Mouse (Mus musculus): ENCODE data around the gene Olfr678. TPM values are rescaled to one million over a fixed set of nuclear protein-coding genes. Genes with fewer than 3 reads are reported as not detected.
"Not testable (repeated sequence)": the region's sequence is repeated elsewhere in the genome, so short reads cannot be mapped to it uniquely, and the experiment has no call there.

The Olfr678 gene
- polyA plus RNA-seq (2012; rRNA removed), result not detected in 2 replicates

GRCm38 (mm10) chr7:105064175-105064574 lies at the start of gene Olfr678:
Olfr678 (plus strand) TSS chr7:105064475.
- H3K27ac ChIP-seq (ENCODE audit: insufficient read depth, low read length), result no peak within 1 kb of the TSS
- H3K4me1 ChIP-seq (ENCODE audit: control insufficient read depth, insufficient read depth, low read length), result no peaks in the 10 kb centered on the region
- H3K4me3 ChIP-seq (ENCODE audit: insufficient read depth, low read length), result no peak within 1 kb of the TSS
- TF ChIP-seq CTCF (IDR thresholded peaks at IDR 0.05; ENCODE audit: extremely low read depth, insufficient read depth, low read length) (no peak), POLR2A (IDR thresholded peaks at IDR 0.05; ENCODE audit: extremely low read depth, insufficient read depth, low read length) (no peak)

- no peak overlapping the region for H3K27ac ChIP-seq (ENCODE audit: insufficient read depth, low read length)
- TF ChIP-seq POLR2A (IDR thresholded peaks at IDR 0.05; ENCODE audit: extremely low read depth, insufficient read depth, low read length) (no peak), CTCF (IDR thresholded peaks at IDR 0.05; ENCODE audit: extremely low read depth, insufficient read depth, low read length) (no peak; the same call in 1 of the 2 replicates)
- no peaks in the 10 kb centered on the region for H3K4me1 ChIP-seq (ENCODE audit: control insufficient read depth, insufficient read depth, low read length)
- no peak overlapping the region for H3K4me3 ChIP-seq (ENCODE audit: insufficient read depth, low read length)
Observed at GRCm38 (mm10) chr7:105022530-105022929, 41.7 kb upstream of the Olfr678 start.

GRCm38 (mm10) chr7:105028360-105028759 lies 35.9 kb upstream of the Olfr678 start, which contains the start of gene Olfr675:
Olfr675 (minus strand) TSS chr7:105028460.
- no peak for TF ChIP-seq CTCF (IDR thresholded peaks at IDR 0.05; ENCODE audit: extremely low read depth, insufficient read depth, low read length)
- no peak for TF ChIP-seq POLR2A (IDR thresholded peaks at IDR 0.05; ENCODE audit: extremely low read depth, insufficient read depth, low read length)
- no peak within 1 kb of the TSS for H3K27ac ChIP-seq (ENCODE audit: insufficient read depth, low read length)
- H3K4me3 ChIP-seq (ENCODE audit: insufficient read depth, low read length), result no peak within 1 kb of the TSS

GRCm38 (mm10) chr7:105032398-105032797 lies 31.9 kb upstream of the Olfr678 start, which contains the start of gene Olfr676:
Olfr676 (plus strand) TSS chr7:105032698.
- Histone ChIP-seq H3K27ac (ENCODE audit: insufficient read depth, low read length) (no peak within 1 kb of the TSS), H3K4me3 (ENCODE audit: insufficient read depth, low read length) (no peak within 1 kb of the TSS), H3K4me1 (ENCODE audit: control insufficient read depth, insufficient read depth, low read length) (no peaks in the 10 kb centered on the region)
- TF ChIP-seq POLR2A (IDR thresholded peaks at IDR 0.05; ENCODE audit: extremely low read depth, insufficient read depth, low read length) (no peak), CTCF (IDR thresholded peaks at IDR 0.05; ENCODE audit: extremely low read depth, insufficient read depth, low read length) (no peak)

More at GRCm38 (mm10) chr7:105028360-105028759, 35.9 kb upstream of the Olfr678 start, which contains the start of gene Olfr675:
- H3K4me1 ChIP-seq (ENCODE audit: control insufficient read depth, insufficient read depth, low read length), result no peaks in the 10 kb centered on the region

- not testable (repeated sequence) for H3K4me3 ChIP-seq (ENCODE audit: insufficient read depth, low read length); H3K4me1 ChIP-seq (ENCODE audit: control insufficient read depth, insufficient read depth, low read length); H3K27ac ChIP-seq (ENCODE audit: insufficient read depth, low read length)
Observed at GRCm38 (mm10) chr7:105033836-105034235, 30.4 kb upstream of the Olfr678 start.

- Histone ChIP-seq H3K27ac (ENCODE audit: insufficient read depth, low read length) (no peak overlapping the region), H3K4me3 (ENCODE audit: insufficient read depth, low read length) (no peak overlapping the region), H3K4me1 (ENCODE audit: control insufficient read depth, insufficient read depth, low read length) (no peaks in the 10 kb centered on the region)
- TF ChIP-seq CTCF (IDR thresholded peaks at IDR 0.05; ENCODE audit: extremely low read depth, insufficient read depth, low read length) (no peak), POLR2A (IDR thresholded peaks at IDR 0.05; ENCODE audit: extremely low read depth, insufficient read depth, low read length) (no peak)
Observed at GRCm38 (mm10) chr7:105058951-105059350, 5.3 kb upstream of the Olfr678 start.

GRCm38 (mm10) chr7:105080905-105081304 lies 16.6 kb downstream of the Olfr678 start, which contains the start of gene Olfr679:
Olfr679 (plus strand) TSS chr7:105081205.
- TF ChIP-seq POLR2A (IDR thresholded peaks at IDR 0.05; ENCODE audit: extremely low read depth, insufficient read depth, low read length) (no peak), CTCF (IDR thresholded peaks at IDR 0.05; ENCODE audit: extremely low read depth, insufficient read depth, low read length) (no peak)
- Histone ChIP-seq H3K4me1 (ENCODE audit: control insufficient read depth, insufficient read depth, low read length) (no peaks in the 10 kb centered on the region), H3K27ac (ENCODE audit: insufficient read depth, low read length) (no peak within 1 kb of the TSS), H3K4me3 (ENCODE audit: insufficient read depth, low read length) (no peak within 1 kb of the TSS)

- not testable (repeated sequence) for H3K27ac ChIP-seq (ENCODE audit: insufficient read depth, low read length); H3K4me1 ChIP-seq (ENCODE audit: control insufficient read depth, insufficient read depth, low read length); H3K4me3 ChIP-seq (ENCODE audit: insufficient read depth, low read length)
Observed at GRCm38 (mm10) chr7:105092717-105093116, 28.4 kb downstream of the Olfr678 start, which contains the start of gene Olfr680-ps1. Olfr680-ps1 (minus strand) TSS chr7:105092817.

GRCm38 (mm10) chr7:105116536-105116935 lies 52.3 kb downstream of the Olfr678 start, which contains the start of gene Olfr681:
Olfr681 (plus strand) TSS chr7:105116836.
- Histone ChIP-seq H3K27ac (ENCODE audit: insufficient read depth, low read length) (no peak within 1 kb of the TSS), H3K4me3 (ENCODE audit: insufficient read depth, low read length) (no peak within 1 kb of the TSS), H3K4me1 (ENCODE audit: control insufficient read depth, insufficient read depth, low read length) (no peaks in the 10 kb centered on the region)
- no peak for TF ChIP-seq POLR2A (IDR thresholded peaks at IDR 0.05; ENCODE audit: extremely low read depth, insufficient read depth, low read length)
- no peak for TF ChIP-seq CTCF (IDR thresholded peaks at IDR 0.05; ENCODE audit: extremely low read depth, insufficient read depth, low read length)

Other genes starting within 250 kb of the Olfr678 start
- not detected in 2 replicates for gene Usp17lb, start 221.9 kb upstream of the Olfr678 start, polyA plus RNA-seq (2012; rRNA removed)
- not detected in 2 replicates for gene Usp17la, start 207.5 kb upstream of the Olfr678 start, polyA plus RNA-seq (2012; rRNA removed)
- not detected in 2 replicates for gene Olfr665, start 186.4 kb upstream of the Olfr678 start, polyA plus RNA-seq (2012; rRNA removed)
- gene Olfr666, start 168.5 kb upstream of the Olfr678 start, polyA plus RNA-seq (2012; rRNA removed), result not detected in 2 replicates
- not detected in 2 replicates for gene Olfr667, start 143.0 kb upstream of the Olfr678 start, polyA plus RNA-seq (2012; rRNA removed)
- not detected in 2 replicates for gene Olfr668, start 136.4 kb upstream of the Olfr678 start, polyA plus RNA-seq (2012; rRNA removed)
- gene Olfr669, start 130.2 kb upstream of the Olfr678 start, polyA plus RNA-seq (2012; rRNA removed), result not detected in 2 replicates
- not detected in 2 replicates for gene Olfr670, start 101.9 kb upstream of the Olfr678 start, polyA plus RNA-seq (2012; rRNA removed)
- not detected in 2 replicates for gene Olfr671, start 85.3 kb upstream of the Olfr678 start, polyA plus RNA-seq (2012; rRNA removed)
- not detected in 2 replicates for gene Olfr672, start 62.4 kb upstream of the Olfr678 start, polyA plus RNA-seq (2012; rRNA removed)
- not detected in 2 replicates for gene Olfr675, start 36.0 kb upstream of the Olfr678 start, polyA plus RNA-seq (2012; rRNA removed)
- not detected in 2 replicates for gene Olfr676, start 31.8 kb upstream of the Olfr678 start, polyA plus RNA-seq (2012; rRNA removed)
- not detected in 2 replicates for gene Olfr677, start 13.1 kb upstream of the Olfr678 start, polyA plus RNA-seq (2012; rRNA removed)
- not detected in 2 replicates for gene Olfr679, start 16.7 kb downstream of the Olfr678 start, polyA plus RNA-seq (2012; rRNA removed)
- gene Olfr680-ps1, start 28.3 kb downstream of the Olfr678 start, polyA plus RNA-seq (2012; rRNA removed), result not detected in 2 replicates
- not detected in 2 replicates for gene Olfr681, start 52.4 kb downstream of the Olfr678 start, polyA plus RNA-seq (2012; rRNA removed)
- gene Olfr683, start 82.5 kb downstream of the Olfr678 start, polyA plus RNA-seq (2012; rRNA removed), result not detected in 2 replicates
- not detected in 2 replicates for gene Olfr684, start 99.2 kb downstream of the Olfr678 start, polyA plus RNA-seq (2012; rRNA removed)
- gene Olfr685, start 121.5 kb downstream of the Olfr678 start, polyA plus RNA-seq (2012; rRNA removed), result not detected in 2 replicates
- 0.13 TPM in 1 of 2 replicates, not detected in the other for gene Olfr686, start 143.0 kb downstream of the Olfr678 start, polyA plus RNA-seq (2012; rRNA removed)
- not detected in 2 replicates for gene Olfr688, start 223.6 kb downstream of the Olfr678 start, polyA plus RNA-seq (2012; rRNA removed)
- not detected in 2 replicates for gene Olfr689, start 246.7 kb downstream of the Olfr678 start, polyA plus RNA-seq (2012; rRNA removed)